Mouse (Mus musculus) spleen, adult 2 months (tissue): ENCODE results near the gene Six1. TPM values are rescaled to one million over a fixed set of nuclear protein-coding genes. Genes with fewer than 3 reads are reported as not detected.
A peak's percentile ranks its signal among the peaks of the same experiment; 100 is the strongest.
"Not testable (repeated sequence)": the region's sequence is repeated elsewhere in the genome, so short reads cannot be mapped to it uniquely, and the experiment has no call there.

Source experiments
- DNase-seq, 2 experiments: peaks; one replicate each; pipeline versions ENCODE4 v3.0.0 to v3.0.0-alpha.2; 2012 to 2021; ENCODE audit warnings: low spot score in 2 of 2, low read depth in 1 of 2
- H3K27ac ChIP-seq: fragments of 200-500 bp; 2 replicates; pipeline ENCODE4 v1.5.1; 2012; ENCODE audit warnings: low read length, inconsistent platforms; ENCODE audit not compliant: insufficient read depth
- H3K27me3 ChIP-seq: fragments of 200-500 bp; 2 replicates; pipeline ENCODE4 v1.6.1; 2012; ENCODE audit warnings: mild to moderate bottlenecking, moderate library complexity, low read length, inconsistent platforms; ENCODE audit not compliant: control insufficient read depth, insufficient read depth
- H3K36me3 ChIP-seq: fragments of 200-500 bp; 2 replicates; pipeline ENCODE4 v1.6.1; 2012; ENCODE audit warnings: mild to moderate bottlenecking, low read length, inconsistent platforms; ENCODE audit not compliant: control insufficient read depth, insufficient read depth
- H3K4me1 ChIP-seq: fragments of 200-500 bp; 2 replicates; pipeline ENCODE4 v1.6.1; 2011; ENCODE audit warnings: inconsistent platforms; ENCODE audit not compliant: control insufficient read depth, insufficient read depth, insufficient read length
- H3K4me3 ChIP-seq: fragments of 200-500 bp; 2 replicates; pipeline ENCODE4 v1.5.1; 2011; ENCODE audit warnings: mild to moderate bottlenecking, inconsistent platforms; ENCODE audit not compliant: insufficient read depth, insufficient read length; ENCODE audit errors: extremely low read depth
- CTCF ChIP-seq: fragments of 200-500 bp; IDR thresholded peaks from 2 replicates; pipeline ENCODE4 v1.5.1; 2011; ENCODE audit warnings: mild to moderate bottlenecking, inconsistent platforms; ENCODE audit not compliant: insufficient read depth, insufficient read length, insufficient replicate concordance; ENCODE audit errors: extremely low read depth
- POLR2A ChIP-seq: fragments of 200-500 bp; IDR thresholded peaks from 2 replicates; pipeline ENCODE4 v1.6.1; 2011; ENCODE audit warnings: low read depth, low read length, inconsistent platforms
- WGBS: fragments of 180-500 bp; shearing (Covaris S2); methylation state at CpG from one replicate; pipeline ENCODE4 v1.1.7; 2018; 5-methylcytosine and 5-hydroxymethylcytosine counted together
- polyA plus RNA-seq: library from polyadenylated mRNA; depleted of rRNA; stranded (reverse); fragments of >200 nt; gene quantifications from 2 replicates; pipeline ENCODE4 v1.2.3, GENCODE M21; 2012; rRNA removed

Gene Six1
- not detected in 2 replicates for polyA plus RNA-seq

DNA sequence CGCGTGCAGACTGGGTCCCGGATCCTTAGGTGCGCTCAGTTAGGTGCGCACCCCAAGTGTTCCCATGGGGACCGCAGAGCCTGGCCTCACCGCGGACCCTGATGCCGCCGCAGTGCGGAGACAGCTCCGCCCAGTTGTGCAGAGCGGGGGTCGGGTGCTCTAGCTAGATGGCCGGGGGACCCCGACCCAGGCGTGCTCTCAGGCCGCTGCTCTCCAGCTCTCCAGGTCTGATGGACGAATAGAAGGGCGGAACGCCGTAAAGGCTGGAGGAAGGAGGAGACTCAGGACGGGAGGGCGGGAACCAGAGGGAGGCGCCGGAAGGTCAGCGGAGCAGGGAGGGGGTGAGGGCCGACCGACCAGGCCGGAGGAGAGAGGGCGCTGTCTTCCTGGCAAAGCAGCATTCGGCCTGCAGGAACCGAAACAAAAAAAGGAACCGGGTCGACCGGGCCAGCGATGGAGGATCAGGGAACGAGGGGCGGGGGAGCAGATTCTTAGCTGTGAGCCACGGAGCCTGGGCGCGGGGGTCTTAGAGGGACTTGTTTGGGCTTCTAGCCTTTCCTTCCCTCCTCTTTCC is at the start of gene Six1:
TSS of gene Six1 (minus strand) at position 220 of the 574 bp plus-strand sequence.
- no peaks in the 10 kb centered on the region for H3K36me3 ChIP-seq
- peaks cover 25% of the 10 kb centered on the region for H3K27me3 ChIP-seq
- peak within 1 kb of the TSS; percentile 52 for H3K4me3 ChIP-seq
- DNase-seq, result peak in 1 of 2 experiments; percentile 28
- H3K4me1 ChIP-seq, result peaks cover 4% of the 10 kb centered on the region; the same call in 1 of the 2 replicates
- TF ChIP-seq CTCF (no peak), POLR2A (no peak)
- no peak within 1 kb of the TSS for H3K27ac ChIP-seq
- 3% methylated on average over 42 of the region's 42 CpGs for WGBS

DNA sequence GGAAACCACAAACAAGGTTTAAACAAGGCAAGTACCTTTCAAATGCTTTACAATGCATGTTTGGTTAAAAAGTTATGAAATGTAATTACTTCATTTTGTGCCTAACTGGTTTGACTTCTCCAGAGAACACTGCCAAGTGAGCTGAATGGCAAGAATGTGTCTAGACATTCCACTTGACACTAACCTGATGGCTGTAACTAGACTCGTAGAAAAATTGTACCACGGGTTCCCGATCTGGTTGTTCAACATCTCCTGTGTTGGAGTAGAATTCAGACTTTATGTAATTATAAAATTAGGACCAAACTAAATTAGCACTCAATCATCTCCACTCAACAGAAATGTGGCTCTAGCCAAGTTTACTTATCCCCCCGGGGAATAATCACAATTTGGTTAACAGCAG is 44.9 kb upstream of the Six1 start:
- Histone ChIP-seq H3K27me3 (no peaks in the 10 kb centered on the region), H3K27ac (no peak overlapping the region), H3K36me3 (no peaks in the 10 kb centered on the region), H3K4me1 (no peaks in the 10 kb centered on the region), H3K4me3 (no peak overlapping the region)
- TF ChIP-seq CTCF (no peak), POLR2A (no peak)
- 92% methylated on average over 4 of the region's 4 CpGs for whole genome bisulfite sequencing
- no peak for DNase-seq

DNA sequence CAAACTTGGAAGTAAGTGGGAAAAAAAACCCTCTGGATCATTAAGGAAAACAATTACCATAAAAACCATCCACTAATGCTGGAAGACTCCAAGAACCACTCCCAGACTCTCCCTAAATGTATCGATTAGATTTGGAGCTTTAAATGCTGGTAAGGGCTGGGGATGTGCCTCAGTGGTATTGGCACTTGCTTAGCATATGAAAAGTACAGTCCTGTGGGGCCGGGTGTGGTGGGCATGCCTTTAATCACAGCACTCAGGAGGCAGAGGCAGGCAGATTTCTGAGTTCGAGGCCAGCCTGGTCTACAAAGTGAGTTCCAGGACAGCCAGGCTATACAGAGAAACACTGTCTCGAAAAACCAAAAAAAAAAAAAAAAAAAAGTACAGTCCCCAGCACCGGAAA is 42.5 kb upstream of the Six1 start:
- H3K27ac ChIP-seq, H3K36me3 ChIP-seq, H3K4me3 ChIP-seq, H3K4me1 ChIP-seq, DNase-seq, H3K27me3 ChIP-seq: not testable (repeated sequence)
- WGBS, result 83% methylated on average over 5 of the region's 5 CpGs

DNA sequence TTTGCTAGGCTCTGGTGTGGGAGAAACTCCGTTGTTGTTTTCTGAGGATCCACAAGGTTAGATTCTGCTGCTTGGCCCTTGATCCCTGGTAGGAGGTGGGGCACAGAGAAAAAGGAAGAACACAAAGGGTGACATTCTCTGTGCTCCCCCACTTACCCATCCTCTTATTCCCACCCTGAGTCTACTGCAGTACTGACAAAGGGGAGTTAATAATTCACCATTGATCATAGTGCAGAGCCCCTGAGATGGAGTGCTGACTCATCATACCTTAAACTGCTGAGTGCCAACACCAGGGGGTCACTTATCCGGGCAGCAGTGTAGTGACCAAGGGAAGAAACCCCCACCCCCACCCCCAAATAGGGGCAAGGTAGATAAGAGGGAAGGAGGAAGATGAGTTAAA is 40.9 kb upstream of the Six1 start:
- H3K36me3 ChIP-seq, result no peaks in the 10 kb centered on the region
- no peak overlapping the region for H3K4me3 ChIP-seq
- H3K27ac ChIP-seq, result no peak overlapping the region
- WGBS, result 58% methylated on average over 2 of the region's 2 CpGs
- DNase-seq, result no peak
- no peaks in the 10 kb centered on the region for H3K4me1 ChIP-seq
- H3K27me3 ChIP-seq, result no peaks in the 10 kb centered on the region
- TF ChIP-seq CTCF, result no peak
- no peak for TF ChIP-seq POLR2A

DNA sequence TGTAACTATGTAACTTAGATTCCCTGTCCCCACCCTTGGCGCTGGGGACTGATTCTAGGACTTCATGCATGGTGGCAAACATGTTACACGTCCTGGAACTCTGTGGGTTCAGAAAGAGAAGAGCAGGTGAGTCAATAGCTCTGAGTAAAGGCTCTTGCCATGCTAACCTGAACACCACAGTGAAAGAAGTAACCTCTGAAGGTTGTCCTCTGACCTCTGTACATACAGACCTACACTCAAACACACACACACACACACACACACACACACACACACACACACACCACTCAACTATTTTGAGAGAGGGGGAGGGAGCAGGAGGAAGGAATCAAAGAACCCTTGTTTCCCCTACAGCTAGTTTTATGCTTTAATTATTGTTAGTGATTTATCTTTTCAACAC is 40.5 kb upstream of the Six1 start:
- TF ChIP-seq CTCF (no peak), POLR2A (no peak)
- 85% methylated on average over 2 of the region's 2 CpGs for WGBS
- no peak for DNase-seq

DNA sequence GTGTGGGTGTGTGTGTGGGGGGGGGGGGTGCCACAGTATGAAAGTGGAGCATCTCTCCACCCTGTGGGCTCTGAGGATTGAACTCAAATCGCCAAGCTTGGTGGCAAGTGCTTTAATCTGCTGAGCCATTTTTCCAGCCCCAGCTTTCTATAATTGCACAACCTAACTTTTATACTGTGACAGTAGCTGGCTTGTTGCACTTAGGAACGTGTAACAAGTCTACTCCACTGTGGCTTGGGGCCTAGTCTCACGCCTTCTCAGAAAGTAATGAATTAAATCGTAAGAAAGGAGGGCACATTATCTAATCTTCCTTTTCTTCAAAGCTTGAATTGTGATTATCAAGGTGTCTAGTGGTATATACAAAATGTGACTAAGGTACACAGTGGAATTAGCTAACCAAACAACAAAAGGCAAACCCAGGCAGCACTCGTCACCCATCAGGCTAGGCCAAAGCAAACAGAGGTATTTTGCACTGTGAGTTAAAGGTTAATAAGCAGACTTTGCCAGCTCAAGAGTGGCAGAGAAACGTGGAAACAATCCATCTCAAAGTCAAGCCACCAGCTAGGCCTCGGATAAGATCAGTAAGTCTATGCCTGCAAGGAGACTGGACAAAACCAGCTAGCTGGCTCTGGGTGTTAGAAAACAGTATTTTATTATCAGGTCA is 37.1 kb upstream of the Six1 start:
- Histone ChIP-seq H3K36me3 (no peaks in the 10 kb centered on the region), H3K27me3 (no peaks in the 10 kb centered on the region), H3K27ac (no peak overlapping the region), H3K4me1 (no peaks in the 10 kb centered on the region), H3K4me3 (no peak overlapping the region)
- DNase-seq, result no peak
- WGBS, result 84% methylated on average over 7 of the region's 7 CpGs
- TF ChIP-seq CTCF (no peak), POLR2A (no peak)

More for the DNA sequence above, 40.5 kb upstream of the Six1 start:
- Histone ChIP-seq H3K27ac (no peak overlapping the region), H3K36me3 (no peaks in the 10 kb centered on the region), H3K27me3 (no peaks in the 10 kb centered on the region), H3K4me3 (no peak overlapping the region), H3K4me1 (no peaks in the 10 kb centered on the region)

DNA sequence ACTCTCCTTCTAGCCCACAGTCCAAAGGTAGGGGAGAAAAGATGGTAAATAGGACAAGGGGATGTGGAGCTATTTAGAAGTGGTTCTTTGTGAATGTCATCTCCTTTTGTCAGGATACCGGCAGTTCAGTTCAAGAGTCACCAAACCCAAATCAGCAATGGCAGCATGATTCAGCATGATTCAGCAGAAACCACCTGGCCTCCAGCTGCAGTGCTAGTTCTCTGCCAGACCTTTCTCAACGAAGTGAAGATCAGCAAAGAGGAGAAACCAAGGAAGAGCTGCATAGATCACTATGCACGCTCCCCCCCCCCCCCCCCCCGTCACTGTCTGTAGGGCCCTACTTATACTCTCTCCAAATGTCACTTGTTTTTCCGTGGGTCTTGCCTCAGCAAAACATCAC is 35.2 kb upstream of the Six1 start:
- 24% methylated on average over 5 of the region's 5 CpGs for WGBS
- no peaks in the 10 kb centered on the region for H3K4me1 ChIP-seq
- no peak for DNase-seq
- no peaks in the 10 kb centered on the region for H3K27me3 ChIP-seq
- no peaks in the 10 kb centered on the region for H3K36me3 ChIP-seq
- H3K27ac ChIP-seq, result no peak overlapping the region
- TF ChIP-seq CTCF, result no peak
- TF ChIP-seq POLR2A, result no peak
- no peak overlapping the region for H3K4me3 ChIP-seq
